Mouse (Mus musculus): ENCODE measurements around the gene Ppip5k1. TPM values are rescaled to one million over a fixed set of nuclear protein-coding genes. Genes with fewer than 3 reads are reported as not detected.
A peak's percentile ranks its signal among the peaks of the same experiment; 100 is the strongest.

The Ppip5k1 gene
- polyA plus RNA-seq, 1 experiment from 2014 or later = 23.5 TPM

DNA sequence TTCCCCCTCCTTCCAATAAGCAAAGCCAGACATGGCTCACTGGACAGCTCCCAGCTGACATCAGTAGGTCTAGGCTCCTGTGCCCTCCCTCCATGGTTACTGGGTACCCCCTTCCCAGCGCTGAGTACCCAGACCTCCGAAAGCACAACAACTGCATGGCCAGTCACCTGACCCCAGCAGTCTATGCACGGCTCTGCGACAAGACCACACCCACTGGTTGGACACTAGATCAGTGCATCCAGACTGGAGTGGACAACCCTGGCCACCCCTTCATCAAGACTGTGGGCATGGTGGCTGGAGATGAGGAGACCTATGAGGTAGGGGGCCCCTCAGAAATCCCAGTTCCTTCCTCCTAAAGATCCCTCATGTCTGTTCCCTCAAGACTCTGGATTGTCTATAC is 4.3 kb upstream of the Ppip5k1 start:
- peak overlapping the region; percentile 43; the same call in 1 of the 2 replicates for H3K4me3 ChIP-seq (ENCODE audit: low read depth, low read length)
- H3K9me3 ChIP-seq (ENCODE audit: control insufficient read depth, low read length) = no peaks in the 10 kb centered on the region
- H3K9ac ChIP-seq (replicated peaks; ENCODE audit: low read depth, low read length) = no peak overlapping the region
- peak overlapping the region; percentile 54 for H3K4me2 ChIP-seq (ENCODE audit: low read depth, low read length)
- H3K36me3 ChIP-seq (ENCODE audit: control insufficient read depth, insufficient read depth, low read length) = no peaks in the 10 kb centered on the region
- no peak overlapping the region for H3K27ac ChIP-seq (ENCODE audit: low read depth, low read length)
- 51% methylated on average over 4 of the region's 4 CpGs for WGBS
- ATAC-seq (ENCODE audit: low read depth) = no peak
- H3K4me1 ChIP-seq (ENCODE audit: control insufficient read depth, insufficient read depth, low read length) = 0 out of 2 replicates have a peak, but pooled peaks cover 6% of the 10 kb centered on the region
- H3K27me3 ChIP-seq (ENCODE audit: control insufficient read depth, insufficient read depth, low read length) = peaks cover 6% of the 10 kb centered on the region

DNA sequence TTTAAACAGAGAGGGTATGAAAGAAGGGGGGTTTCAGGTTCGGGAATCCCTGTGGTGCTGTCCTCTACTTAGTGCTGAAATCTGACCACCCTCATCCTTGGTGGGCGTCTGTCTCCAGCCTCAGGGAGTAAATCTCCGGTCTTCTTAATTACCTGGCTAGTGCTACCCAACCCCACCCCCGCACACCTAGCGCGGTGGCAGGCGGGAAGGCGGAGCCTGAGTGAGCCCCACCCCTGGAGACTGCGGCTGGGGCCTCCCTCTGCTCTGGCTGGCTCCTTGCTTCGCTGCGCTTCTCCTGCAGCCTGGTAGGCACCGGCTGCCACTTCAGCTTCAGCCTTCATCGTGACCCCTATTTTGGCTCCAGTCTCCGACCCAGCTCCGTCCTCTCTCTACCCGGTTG is 3.2 kb upstream of the Ppip5k1 start:
- Histone ChIP-seq H3K27ac (ENCODE audit: low read depth, low read length) (peak overlapping the region; percentile 62), H3K9me3 (ENCODE audit: control insufficient read depth, low read length) (no peaks in the 10 kb centered on the region), H3K4me3 (ENCODE audit: low read depth, low read length) (peak overlapping the region; percentile 43), H3K27me3 (ENCODE audit: control insufficient read depth, insufficient read depth, low read length) (peaks cover 6% of the 10 kb centered on the region), H3K9ac (replicated peaks; ENCODE audit: low read depth, low read length) (peak overlapping the region; percentile 64), H3K36me3 (ENCODE audit: control insufficient read depth, insufficient read depth, low read length) (no peaks in the 10 kb centered on the region), H3K4me1 (ENCODE audit: control insufficient read depth, insufficient read depth, low read length) (0 out of 2 replicates have a peak, but pooled peaks cover 11% of the 10 kb centered on the region), H3K4me2 (ENCODE audit: low read depth, low read length) (peak overlapping the region; percentile 54)
- 1% methylated on average over 16 of the region's 16 CpGs for WGBS
- peak; percentile 77 for ATAC-seq (ENCODE audit: low read depth)

DNA sequence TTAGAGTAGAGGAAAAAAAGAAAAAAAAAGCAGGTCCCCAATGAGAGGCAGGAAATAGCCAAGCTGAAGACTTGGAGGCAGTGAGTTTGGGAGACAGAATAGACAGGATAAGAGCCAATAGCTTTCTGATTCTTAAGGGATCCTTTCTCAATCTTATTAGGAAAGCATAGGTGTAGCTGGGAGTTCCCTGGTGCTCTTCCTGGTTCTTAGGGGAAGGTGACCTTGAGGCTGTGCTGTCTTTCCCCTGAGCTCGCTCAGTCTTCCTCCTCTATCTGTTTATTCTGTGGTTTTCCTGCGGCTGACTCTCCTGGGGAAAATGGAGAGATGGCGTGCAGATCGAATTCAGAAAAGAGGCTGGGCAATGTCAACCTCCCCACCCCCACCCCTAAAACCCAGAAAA is 2.8 kb upstream of the Ppip5k1 start:
- H3K36me3 ChIP-seq (ENCODE audit: control insufficient read depth, insufficient read depth, low read length) = no peaks in the 10 kb centered on the region
- H3K9me3 ChIP-seq (ENCODE audit: control insufficient read depth, low read length) = no peaks in the 10 kb centered on the region
- peak overlapping the region; percentile 64 for H3K9ac ChIP-seq (replicated peaks; ENCODE audit: low read depth, low read length)
- WGBS = 5% methylated on average over 4 of the region's 4 CpGs
- 0 out of 2 replicates have a peak, but pooled peaks cover 11% of the 10 kb centered on the region for H3K4me1 ChIP-seq (ENCODE audit: control insufficient read depth, insufficient read depth, low read length)
- peak overlapping the region; percentile 54 for H3K4me2 ChIP-seq (ENCODE audit: low read depth, low read length)
- peaks cover 6% of the 10 kb centered on the region for H3K27me3 ChIP-seq (ENCODE audit: control insufficient read depth, insufficient read depth, low read length)
- no peak for ATAC-seq (ENCODE audit: low read depth)
- peak overlapping the region; percentile 43; the same call in 1 of the 2 replicates for H3K4me3 ChIP-seq (ENCODE audit: low read depth, low read length)
- 0 out of 2 replicates have a peak overlapping the region, but pooled peaks have one; percentile 62 for H3K27ac ChIP-seq (ENCODE audit: low read depth, low read length)

DNA sequence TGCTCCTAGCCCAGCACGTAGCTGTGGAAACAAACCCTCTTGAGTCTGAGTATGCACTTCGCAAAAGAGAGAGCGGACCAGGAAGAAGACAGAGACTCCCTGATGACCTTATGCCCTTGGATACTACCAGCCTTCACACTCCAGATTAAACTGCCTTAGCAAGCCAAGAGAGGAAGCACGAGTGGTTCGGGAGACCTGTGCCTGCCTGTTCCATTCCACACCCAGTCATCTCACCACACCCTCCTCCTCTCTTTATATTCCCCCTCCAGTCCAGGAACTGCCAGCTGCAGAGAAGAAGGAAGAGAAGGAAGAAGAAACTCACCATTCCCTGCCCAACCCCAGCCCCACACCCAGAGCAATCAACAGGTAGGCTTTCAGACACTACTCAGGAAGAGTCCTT is 2.3 kb upstream of the Ppip5k1 start, which contains the start of gene Ckmt1:
Gene Ckmt1 (plus strand): TSS at position 221 of the 400 bp plus-strand sequence.
- 0 out of 2 replicates have a peak, but pooled peaks cover 11% of the 10 kb centered on the region for H3K4me1 ChIP-seq (ENCODE audit: control insufficient read depth, insufficient read depth, low read length)
- H3K4me2 ChIP-seq (ENCODE audit: low read depth, low read length) = peak within 1 kb of the TSS; percentile 54
- 69% methylated on average over 5 of the region's 5 CpGs for WGBS
- H3K4me3 ChIP-seq (ENCODE audit: low read depth, low read length) = peak within 1 kb of the TSS; percentile 43
- H3K27me3 ChIP-seq (ENCODE audit: control insufficient read depth, insufficient read depth, low read length) = peaks cover 6% of the 10 kb centered on the region
- ATAC-seq (ENCODE audit: low read depth) = no peak
- no peaks in the 10 kb centered on the region for H3K36me3 ChIP-seq (ENCODE audit: control insufficient read depth, insufficient read depth, low read length)
- peak within 1 kb of the TSS; percentile 64 for H3K9ac ChIP-seq (replicated peaks; ENCODE audit: low read depth, low read length)
- H3K9me3 ChIP-seq (ENCODE audit: control insufficient read depth, low read length) = no peaks in the 10 kb centered on the region
- peak within 1 kb of the TSS; percentile 62; the same call in 1 of the 2 replicates for H3K27ac ChIP-seq (ENCODE audit: low read depth, low read length)

DNA sequence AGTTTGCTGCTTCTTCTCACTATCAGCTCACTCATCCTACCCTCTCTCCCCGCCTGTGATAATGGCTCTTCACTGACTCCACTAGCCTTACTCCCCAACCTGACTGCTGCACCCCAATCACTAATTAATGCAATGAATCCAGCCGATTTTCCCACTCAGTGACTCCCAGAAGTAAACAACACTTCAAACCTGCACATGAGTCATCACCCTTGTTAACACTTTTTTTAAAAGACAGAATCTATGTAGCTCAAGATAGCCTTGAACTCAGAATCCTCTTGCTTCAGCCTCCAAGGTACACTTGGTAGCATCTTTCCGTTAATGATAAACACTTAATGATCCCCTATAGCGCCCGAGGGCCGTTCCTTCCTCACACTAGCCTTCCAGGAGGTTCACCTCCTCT is 818 bp downstream of the Ppip5k1 start:
- H3K4me1 ChIP-seq (ENCODE audit: control insufficient read depth, insufficient read depth, low read length) = 0 out of 2 replicates have a peak, but pooled peaks cover 11% of the 10 kb centered on the region
- no peak for ATAC-seq (ENCODE audit: low read depth)
- peak overlapping the region; percentile 64 for H3K4me3 ChIP-seq (ENCODE audit: low read depth, low read length)
- WGBS = 3% methylated on average over 6 of the region's 6 CpGs
- peak overlapping the region; percentile 75 for H3K4me2 ChIP-seq (ENCODE audit: low read depth, low read length)
- peak overlapping the region; percentile 76 for H3K9ac ChIP-seq (replicated peaks; ENCODE audit: low read depth, low read length)
- peaks cover 6% of the 10 kb centered on the region for H3K27me3 ChIP-seq (ENCODE audit: control insufficient read depth, insufficient read depth, low read length)
- no peaks in the 10 kb centered on the region for H3K36me3 ChIP-seq (ENCODE audit: control insufficient read depth, insufficient read depth, low read length)
- H3K9me3 ChIP-seq (ENCODE audit: control insufficient read depth, low read length) = no peaks in the 10 kb centered on the region
- peak overlapping the region; percentile 85 for H3K27ac ChIP-seq (ENCODE audit: low read depth, low read length)

DNA sequence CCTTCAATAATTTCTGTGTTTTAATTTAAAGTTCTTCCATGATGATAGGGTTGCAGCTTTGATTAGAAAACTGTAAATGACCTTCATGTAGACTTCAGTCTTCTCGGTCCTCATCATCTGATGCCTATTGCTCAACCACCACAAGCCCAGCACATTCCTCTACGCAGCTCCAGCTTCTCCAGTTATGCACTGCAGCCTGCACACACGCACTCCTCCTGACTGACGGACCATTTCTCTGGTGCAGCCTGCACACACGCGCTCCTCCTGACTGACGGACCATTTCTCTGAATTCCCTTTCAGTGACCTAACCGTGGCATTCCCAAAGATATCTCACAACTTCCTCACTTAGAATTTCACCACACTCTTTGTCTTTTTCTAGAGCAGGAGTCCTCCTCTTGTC is 2.0 kb downstream of the Ppip5k1 start:
- H3K4me1 ChIP-seq (ENCODE audit: control insufficient read depth, insufficient read depth, low read length) = 0 out of 2 replicates have a peak, but pooled peaks cover 8% of the 10 kb centered on the region
- H3K4me2 ChIP-seq (ENCODE audit: low read depth, low read length) = no peak overlapping the region
- peaks cover 3% of the 10 kb centered on the region; the same call in 1 of the 2 replicates for H3K27me3 ChIP-seq (ENCODE audit: control insufficient read depth, insufficient read depth, low read length)
- no peak overlapping the region for H3K4me3 ChIP-seq (ENCODE audit: low read depth, low read length)
- no peaks in the 10 kb centered on the region for H3K9me3 ChIP-seq (ENCODE audit: control insufficient read depth, low read length)
- 79% methylated on average over 8 of the region's 8 CpGs for WGBS
- no peaks in the 10 kb centered on the region for H3K36me3 ChIP-seq (ENCODE audit: control insufficient read depth, insufficient read depth, low read length)
- no peak overlapping the region for H3K9ac ChIP-seq (replicated peaks; ENCODE audit: low read depth, low read length)
- no peak overlapping the region for H3K27ac ChIP-seq (ENCODE audit: low read depth, low read length)
- no peak for ATAC-seq (ENCODE audit: low read depth)

DNA sequence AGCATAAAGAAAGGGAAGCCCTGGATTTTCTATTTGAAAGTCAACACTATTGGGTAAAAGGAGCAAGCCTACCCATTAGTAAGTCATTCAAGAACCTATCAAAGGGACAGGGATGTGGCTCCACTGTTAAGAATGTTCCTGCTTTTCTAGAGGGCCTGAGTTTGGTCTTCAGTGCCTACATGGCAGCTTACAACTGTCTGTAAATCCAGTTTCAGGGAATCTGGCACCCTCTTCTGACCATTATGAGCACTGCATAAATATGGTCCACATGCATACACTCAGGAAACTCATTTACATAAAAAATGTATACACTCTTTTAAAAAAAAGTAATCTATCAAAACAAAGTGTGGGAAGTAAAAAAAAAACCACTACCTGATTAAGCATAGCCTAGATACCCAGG is 16.1 kb downstream of the Ppip5k1 start:
- peaks cover 8% of the 10 kb centered on the region; the same call in 1 of the 2 replicates for H3K36me3 ChIP-seq (ENCODE audit: control insufficient read depth, insufficient read depth, low read length)
- no peaks in the 10 kb centered on the region for H3K4me1 ChIP-seq (ENCODE audit: control insufficient read depth, insufficient read depth, low read length)
- H3K27ac ChIP-seq (ENCODE audit: low read depth, low read length) = no peak overlapping the region
- no peak overlapping the region for H3K9ac ChIP-seq (replicated peaks; ENCODE audit: low read depth, low read length)
- H3K4me2 ChIP-seq (ENCODE audit: low read depth, low read length) = no peak overlapping the region
- no peaks in the 10 kb centered on the region for H3K27me3 ChIP-seq (ENCODE audit: control insufficient read depth, insufficient read depth, low read length)
- no peak overlapping the region for H3K4me3 ChIP-seq (ENCODE audit: low read depth, low read length)
- H3K9me3 ChIP-seq (ENCODE audit: control insufficient read depth, low read length) = no peaks in the 10 kb centered on the region
- ATAC-seq (ENCODE audit: low read depth) = no peak

DNA sequence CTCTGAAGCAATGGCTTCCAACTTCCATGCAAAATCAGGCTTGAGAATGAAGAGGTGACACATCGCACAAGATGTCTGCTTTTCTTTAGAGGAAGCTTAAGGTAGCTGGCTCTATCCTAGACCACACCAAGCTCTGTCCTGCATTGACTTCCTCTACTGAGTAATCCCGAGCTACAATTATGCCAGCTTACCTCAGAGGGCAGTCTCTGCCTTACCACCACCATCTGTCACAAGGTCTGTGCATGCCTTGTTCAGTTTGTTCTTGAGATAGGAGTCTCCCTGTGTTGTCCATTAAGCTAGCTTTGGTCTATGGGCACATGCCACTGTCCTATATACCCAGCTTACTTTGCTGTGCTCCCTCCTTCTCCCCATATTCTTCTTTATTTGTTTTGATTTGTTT is 25.7 kb downstream of the Ppip5k1 start:
- Histone ChIP-seq H3K4me3 (ENCODE audit: low read depth, low read length) (no peak overlapping the region), H3K4me2 (ENCODE audit: low read depth, low read length) (no peak overlapping the region), H3K9ac (replicated peaks; ENCODE audit: low read depth, low read length) (no peak overlapping the region), H3K36me3 (ENCODE audit: control insufficient read depth, insufficient read depth, low read length) (peaks cover 24% of the 10 kb centered on the region), H3K27me3 (ENCODE audit: control insufficient read depth, insufficient read depth, low read length) (no peaks in the 10 kb centered on the region), H3K9me3 (ENCODE audit: control insufficient read depth, low read length) (no peaks in the 10 kb centered on the region), H3K27ac (ENCODE audit: low read depth, low read length) (no peak overlapping the region), H3K4me1 (ENCODE audit: control insufficient read depth, insufficient read depth, low read length) (no peaks in the 10 kb centered on the region)
- WGBS = 91% methylated on average over 2 of the region's 2 CpGs
- no peak for ATAC-seq (ENCODE audit: low read depth)

DNA sequence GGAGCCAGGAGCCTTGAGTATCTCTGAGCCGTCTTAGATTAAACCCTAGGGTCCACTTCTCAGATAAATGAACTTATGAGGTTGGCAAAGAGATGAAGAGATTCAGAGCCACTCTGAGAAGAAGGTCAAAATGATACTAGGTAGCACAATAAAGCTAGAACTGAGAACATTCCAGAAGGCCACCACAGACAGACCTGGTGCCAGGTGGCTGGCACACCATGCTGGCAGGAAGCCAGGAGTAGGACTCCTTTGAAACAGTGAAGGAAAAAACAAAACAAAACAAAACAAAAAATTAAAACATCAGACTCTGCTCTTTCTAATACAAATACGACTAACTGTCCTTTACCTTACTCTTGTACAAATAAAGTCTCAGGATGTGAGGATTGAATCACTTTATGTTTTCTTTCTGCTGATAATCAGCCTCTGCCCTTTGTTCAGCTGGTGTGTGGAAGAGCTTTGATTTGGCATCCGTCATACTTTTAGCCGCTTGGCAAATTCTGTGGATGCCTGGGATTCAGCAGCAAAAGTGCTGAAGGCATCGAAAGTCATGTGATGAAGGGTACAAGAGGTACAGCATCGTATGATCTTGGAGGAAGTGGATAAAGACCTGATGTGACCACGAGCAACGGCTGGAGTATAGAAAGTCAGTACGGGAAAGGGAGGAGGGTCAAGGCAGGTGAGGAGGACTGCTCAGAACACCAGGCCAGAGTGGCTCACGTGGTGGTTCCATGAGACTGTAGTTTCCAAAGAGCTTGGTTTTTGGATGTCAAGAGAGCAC is 31.3 kb downstream of the Ppip5k1 start:
- H3K4me3 ChIP-seq (ENCODE audit: low read depth, low read length) = no peak overlapping the region
- peaks cover 8% of the 10 kb centered on the region for H3K36me3 ChIP-seq (ENCODE audit: control insufficient read depth, insufficient read depth, low read length)
- H3K4me1 ChIP-seq (ENCODE audit: control insufficient read depth, insufficient read depth, low read length) = no peaks in the 10 kb centered on the region
- 89% methylated on average over 10 of the region's 10 CpGs for WGBS
- no peak for ATAC-seq (ENCODE audit: low read depth)
- no peak overlapping the region for H3K27ac ChIP-seq (ENCODE audit: low read depth, low read length)
- H3K9ac ChIP-seq (replicated peaks; ENCODE audit: low read depth, low read length) = no peak overlapping the region
- H3K4me2 ChIP-seq (ENCODE audit: low read depth, low read length) = no peak overlapping the region
- no peaks in the 10 kb centered on the region for H3K9me3 ChIP-seq (ENCODE audit: control insufficient read depth, low read length)
- no peaks in the 10 kb centered on the region for H3K27me3 ChIP-seq (ENCODE audit: control insufficient read depth, insufficient read depth, low read length)
